Mouse (Mus musculus) heart, postnatal 0 days (tissue): ENCODE data around the gene Elf1.

Experiments
- CTCF ChIP-seq: IDR thresholded peaks from 2 replicates; pipeline ENCODE4 v1.5.1; 2016; ENCODE audit warnings: antibody characterized with exemption, control low read depth, low read depth
- EP300 ChIP-seq: IDR thresholded peaks from 2 replicates; pipeline ENCODE4 v1.6.1; 2016; ENCODE audit warnings: antibody characterized with exemption, low read depth

DNA sequence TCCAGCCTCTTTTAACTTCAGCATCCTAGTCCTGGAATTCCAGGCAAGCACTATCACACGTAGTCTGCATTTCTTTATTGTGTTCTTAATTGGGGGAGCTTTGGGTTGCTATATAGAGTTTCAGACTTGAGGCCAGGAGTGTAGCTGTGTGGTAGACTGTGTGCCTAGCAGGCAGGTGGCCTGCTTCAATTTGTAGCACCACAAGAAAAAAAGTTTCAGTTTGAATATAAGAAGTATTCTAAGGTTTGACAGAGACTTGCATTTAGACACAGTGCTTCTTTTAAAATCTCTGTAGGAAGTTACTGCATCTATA is 38.6 kb downstream of the Elf1 start:
- TF ChIP-seq CTCF (no peak), EP300 (no peak)
